Mouse (Mus musculus): ENCODE measurements at regions not wholly inside any gene's neighbourhood (a gene's known extent, or its start where the extent isn't known, plus 50 kb on each side); places are given as distances from the start of the nearest gene placed in this dataset.

- no peak for DNase-seq (ENCODE audit: low spot score in 2 of 2)
Observed at GRCm38 (mm10) chr12:107759291-107759690, 244.1 kb downstream of the Bcl11b start.

- DNase-seq (ENCODE audit: low spot score in 2 of 2), result no peak
Observed at GRCm38 (mm10) chr12:107759911-107760310, 243.5 kb downstream of the Bcl11b start.

GRCm38 (mm10) chr12:107762140-107762539 lies 241.3 kb downstream of the Bcl11b start:
- DNase-seq (ENCODE audit: low spot score in 2 of 2), result no peak

DNA sequence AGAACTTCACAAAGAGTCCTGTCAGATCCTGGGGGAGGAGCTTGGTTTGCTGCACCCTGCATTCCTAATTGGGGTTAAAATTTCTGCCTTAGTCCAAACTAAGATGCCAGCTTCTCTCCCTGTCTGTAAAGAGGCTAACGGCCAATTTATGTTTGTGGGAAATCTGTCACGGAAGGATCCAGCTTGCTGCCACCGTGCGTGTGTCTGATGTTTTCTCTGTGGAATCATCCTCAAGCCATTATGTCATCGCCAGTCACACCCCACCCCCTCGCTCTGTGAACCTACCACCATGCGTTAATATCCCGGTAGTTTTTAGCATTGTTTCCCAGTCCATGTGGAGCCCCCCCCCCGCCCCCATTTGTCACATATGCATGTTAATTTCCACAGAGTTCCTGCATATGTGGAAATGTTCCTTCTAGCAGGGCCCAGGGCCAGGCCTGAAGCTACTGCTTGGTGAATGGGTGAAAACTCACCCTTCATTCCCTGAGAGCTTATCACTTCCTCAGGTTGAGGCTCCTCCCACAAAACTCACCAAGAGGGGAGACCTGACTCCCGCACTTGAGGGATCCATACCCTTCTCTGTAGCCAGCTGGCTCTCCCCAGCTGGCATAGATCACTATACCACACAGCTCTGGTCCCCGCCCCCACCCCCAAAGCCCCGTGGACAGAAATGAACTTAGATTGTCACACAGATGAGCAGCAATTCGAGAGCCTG lies 233.4 kb downstream of the Bcl11b start:
- no peak for DNase-seq (ENCODE audit: low spot score in 2 of 2)

DNA sequence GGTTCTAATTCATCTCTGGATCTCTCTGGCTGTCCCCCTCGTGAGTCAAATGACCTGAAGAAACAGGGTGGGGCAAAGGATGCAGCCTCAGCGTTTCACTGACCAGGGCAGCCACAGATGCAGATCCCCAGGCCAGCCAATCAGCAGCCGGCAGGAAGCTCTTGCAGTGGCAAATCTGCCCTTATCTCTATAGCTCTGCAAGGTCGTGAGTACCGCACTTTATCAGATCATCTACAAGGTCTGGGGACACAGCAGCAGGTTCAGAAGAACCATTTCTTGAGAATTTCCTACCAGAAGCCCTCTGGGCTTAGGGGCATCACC lies 232.9 kb downstream of the Bcl11b start:
- DNase-seq (ENCODE audit: low spot score in 2 of 2), result no peak

DNA sequence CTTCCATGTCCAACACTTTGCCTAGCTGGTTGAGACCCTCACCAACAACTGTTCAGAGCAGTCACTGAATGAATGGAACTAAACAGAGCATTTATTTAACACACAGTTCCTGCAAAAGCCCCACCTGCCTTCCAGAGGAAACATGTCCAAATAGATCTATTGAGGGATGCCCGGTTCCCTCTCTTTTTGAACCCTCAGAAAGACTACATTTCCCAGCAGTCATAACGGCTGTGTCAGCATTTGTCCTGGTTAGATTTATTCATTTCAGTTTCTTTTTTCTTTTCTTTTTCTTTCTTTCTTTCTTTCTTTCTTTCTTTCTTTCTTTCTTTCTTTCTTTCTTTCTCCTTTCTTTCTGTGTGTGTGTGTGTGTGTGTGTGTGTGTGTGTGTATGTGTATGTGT lies 232.1 kb downstream of the Bcl11b start:
- no peak for DNase-seq (ENCODE audit: low spot score in 2 of 2)

GRCm38 (mm10) chr12:107771809-107772208 lies 231.6 kb downstream of the Bcl11b start:
- DNase-seq (ENCODE audit: low spot score in 2 of 2), result no peak

DNA sequence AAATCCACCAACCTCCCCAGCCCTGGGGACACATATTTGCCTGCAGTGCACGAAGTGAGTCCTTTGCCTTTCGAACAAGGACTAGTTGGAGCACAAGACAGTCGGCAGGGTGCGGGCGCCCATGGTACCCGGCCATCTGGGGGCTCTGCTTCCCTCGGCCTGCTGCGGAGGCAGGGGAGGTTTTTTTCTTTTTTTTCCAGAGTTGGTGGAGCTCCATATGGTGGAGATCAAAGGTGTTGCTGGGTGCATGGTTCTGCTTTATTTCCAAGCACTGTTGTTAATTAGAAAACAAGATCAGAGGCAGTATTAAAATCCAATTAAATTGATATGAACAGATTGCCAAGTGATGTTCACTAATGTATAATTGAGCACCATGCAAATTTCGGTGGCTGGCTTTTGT lies 225.4 kb downstream of the Bcl11b start:
- DNase-seq (ENCODE audit: low spot score in 2 of 2), result no peak

GRCm38 (mm10) chr12:107779306-107780057 lies 223.9 kb downstream of the Bcl11b start:
- DNase-seq (ENCODE audit: low spot score in 2 of 2), result no peak

DNA sequence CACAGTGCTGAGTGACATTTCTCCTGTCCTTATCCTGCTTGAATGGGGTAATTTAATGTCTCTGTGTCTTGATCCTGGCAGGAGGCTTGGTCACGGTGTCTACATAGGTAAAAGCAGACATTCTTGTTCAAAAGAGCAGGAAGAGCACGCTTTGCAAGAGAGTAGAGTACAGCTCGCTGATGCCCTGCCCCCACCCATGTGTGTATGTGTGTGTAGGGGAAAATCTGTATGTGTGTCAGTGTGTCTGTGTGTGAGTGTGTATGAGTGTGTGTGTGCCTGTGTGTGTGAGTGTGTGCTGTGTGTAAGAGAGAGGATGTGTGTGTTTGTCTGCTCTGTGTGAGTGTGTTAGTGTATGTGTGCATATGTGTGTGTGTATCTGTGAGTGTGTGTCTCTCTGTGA lies 221.3 kb downstream of the Bcl11b start:
- no peak for DNase-seq (ENCODE audit: low spot score in 2 of 2)

GRCm38 (mm10) chr12:107783831-107784230 lies 219.6 kb downstream of the Bcl11b start:
- no peak for DNase-seq (ENCODE audit: low spot score in 2 of 2)

DNA sequence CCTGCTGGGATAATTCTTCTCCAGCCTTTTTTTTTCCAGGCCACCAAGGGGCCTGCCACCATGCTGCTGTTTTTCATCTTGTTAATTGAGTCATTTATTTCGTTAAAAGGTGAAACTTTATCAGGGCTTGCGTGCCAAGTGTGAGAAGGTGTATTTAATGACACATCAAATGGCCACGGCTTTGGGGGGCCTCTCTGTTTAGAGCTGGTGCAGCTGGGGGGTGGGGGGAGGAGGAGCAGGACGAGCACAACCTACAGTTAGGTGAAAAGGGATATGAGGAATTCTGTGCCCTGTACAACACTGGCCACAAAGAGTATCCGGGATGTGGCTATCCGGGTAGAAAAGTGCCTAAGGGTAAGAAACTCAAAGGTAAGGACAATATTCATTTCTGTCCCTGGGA lies 213.6 kb downstream of the Bcl11b start:
- no peak for DNase-seq (ENCODE audit: low spot score in 2 of 2)

DNA sequence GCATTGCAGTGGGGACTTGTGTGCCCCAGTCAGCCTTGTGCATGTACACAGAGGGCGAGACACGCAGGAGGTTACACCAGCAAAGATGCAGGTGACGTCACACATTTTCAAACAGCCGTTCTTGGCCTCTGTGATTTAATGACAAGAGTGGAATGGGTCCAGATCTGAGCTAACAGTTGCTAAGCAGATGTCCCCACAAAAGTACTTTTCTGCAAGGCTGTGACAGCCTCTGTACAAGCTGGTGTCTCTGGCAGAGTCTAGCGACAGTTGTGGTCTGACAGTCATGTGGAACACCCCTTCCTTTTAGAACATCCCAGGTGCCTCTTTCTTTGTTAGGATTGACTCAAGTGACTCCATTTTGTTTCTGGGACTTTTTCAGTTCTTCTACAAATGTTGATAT lies 203.1 kb downstream of the Bcl11b start:
- no peak for DNase-seq (ENCODE audit: low spot score in 2 of 2)

DNA sequence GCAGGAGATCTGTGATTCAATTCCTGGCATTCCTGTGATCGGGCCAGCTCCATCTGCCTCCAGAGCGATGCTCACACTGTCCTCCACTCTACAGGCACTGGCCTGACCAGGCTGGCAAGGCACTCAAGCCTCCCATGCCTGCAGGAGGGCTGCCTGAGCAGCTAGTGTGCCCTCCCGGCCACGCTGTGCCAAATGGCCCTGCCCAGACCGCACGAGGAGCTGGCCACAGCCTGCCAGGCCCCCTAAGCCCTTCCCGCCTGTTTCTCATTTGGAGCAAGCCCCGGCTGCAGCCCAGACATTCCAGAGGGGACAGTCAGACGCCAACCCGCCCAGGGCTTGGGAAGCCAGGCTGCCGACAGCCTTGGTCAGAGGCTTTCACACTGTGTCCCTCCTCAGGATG lies 195.8 kb downstream of the Bcl11b start:
- no peak for DNase-seq (ENCODE audit: low spot score in 2 of 2)

- DNase-seq (ENCODE audit: low spot score in 2 of 2), result no peak
Observed at GRCm38 (mm10) chr12:107808158-107808715, 195.2 kb downstream of the Bcl11b start.

DNA sequence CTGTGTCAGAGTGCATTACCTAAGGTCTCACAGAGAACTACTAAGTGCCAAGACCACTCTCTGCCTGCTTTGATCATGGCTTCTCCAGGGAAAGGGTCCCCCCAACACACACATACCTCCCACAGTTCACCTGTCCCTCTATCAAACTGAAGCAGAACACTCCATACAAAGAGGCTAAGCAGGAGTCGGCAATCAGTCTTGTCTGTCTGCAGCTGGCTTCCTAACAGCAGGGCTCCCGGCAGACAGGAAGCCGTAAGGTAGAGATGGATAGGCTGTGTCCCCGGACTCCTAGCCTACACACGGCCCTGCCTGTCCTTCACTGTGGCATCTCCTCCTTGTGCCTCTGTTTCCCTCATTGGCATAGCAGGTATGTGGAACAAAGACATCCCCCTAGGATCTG lies 192.2 kb downstream of the Bcl11b start:
- DNase-seq (ENCODE audit: low spot score in 2 of 2), result no peak

- DNase-seq (ENCODE audit: low spot score in 2 of 2), result no peak
Observed at GRCm38 (mm10) chr12:107812549-107813335, 190.7 kb downstream of the Bcl11b start.

DNA sequence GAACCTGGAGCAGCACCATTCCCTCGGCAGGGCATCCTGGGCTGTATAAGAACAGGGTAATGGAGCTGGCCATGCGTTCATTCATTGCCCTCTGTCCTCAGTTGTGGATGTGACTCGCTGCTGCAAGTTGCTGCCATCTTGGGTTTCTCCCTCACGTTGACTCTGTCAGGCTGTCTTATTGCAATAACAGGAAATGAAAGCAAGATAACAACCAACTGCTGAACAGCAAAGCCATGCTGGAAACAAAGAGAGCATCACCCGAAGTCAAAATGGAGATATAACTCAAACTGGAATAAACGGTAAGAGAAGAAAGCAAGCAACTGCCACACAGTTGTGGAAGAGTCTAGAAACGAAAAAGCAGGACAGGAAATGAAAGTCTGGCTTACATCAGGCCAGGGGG lies 188.5 kb downstream of the Bcl11b start:
- no peak for DNase-seq (ENCODE audit: low spot score in 2 of 2)

GRCm38 (mm10) chr12:107823768-107824394 lies 179.5 kb downstream of the Bcl11b start:
- no peak for DNase-seq (ENCODE audit: low spot score in 2 of 2)

- no peak for DNase-seq (ENCODE audit: low spot score in 2 of 2)
Observed at GRCm38 (mm10) chr12:107825921-107826320, 177.5 kb downstream of the Bcl11b start.

DNA sequence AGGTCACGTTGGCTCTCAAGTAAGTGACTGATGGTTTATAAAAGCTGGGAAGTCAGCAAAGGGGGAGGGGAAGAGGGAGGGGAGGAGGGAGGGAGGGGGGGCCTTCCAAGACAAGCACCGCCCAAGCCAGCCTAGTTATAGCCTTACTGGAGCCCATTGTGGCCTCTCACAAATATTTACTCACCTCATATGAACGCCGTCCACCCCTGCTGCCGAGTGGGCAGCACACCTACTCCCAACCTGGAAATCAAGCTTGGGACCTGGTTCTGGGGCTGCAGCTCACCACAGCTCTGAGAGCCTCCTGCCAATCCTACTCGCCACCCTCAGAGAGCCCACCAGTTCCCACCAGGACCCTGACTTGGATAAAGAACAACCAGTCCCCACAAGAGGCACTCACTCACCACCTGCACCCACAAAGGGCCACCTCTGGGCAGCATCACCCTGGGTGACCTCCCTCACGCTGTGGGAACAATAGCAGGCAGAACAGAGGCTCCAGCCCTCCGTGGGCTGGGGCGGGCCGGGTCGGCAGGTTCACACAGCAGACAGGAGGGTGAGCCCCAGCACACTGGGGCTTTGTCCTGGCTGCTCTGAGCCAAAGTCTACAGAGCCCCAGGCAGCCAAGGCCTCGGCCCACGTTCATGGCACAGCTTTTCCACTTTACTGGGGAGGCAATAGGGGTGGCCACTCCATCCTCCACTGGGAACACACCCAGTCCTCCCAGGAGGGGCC lies 171.8 kb downstream of the Bcl11b start:
- no peak for DNase-seq (ENCODE audit: low spot score in 2 of 2)

Measured in frontal cortex, postnatal 14 days (tissue).